8 mouse cellular contexts compared by ENCODE assay signal in the genomic region with DNA sequence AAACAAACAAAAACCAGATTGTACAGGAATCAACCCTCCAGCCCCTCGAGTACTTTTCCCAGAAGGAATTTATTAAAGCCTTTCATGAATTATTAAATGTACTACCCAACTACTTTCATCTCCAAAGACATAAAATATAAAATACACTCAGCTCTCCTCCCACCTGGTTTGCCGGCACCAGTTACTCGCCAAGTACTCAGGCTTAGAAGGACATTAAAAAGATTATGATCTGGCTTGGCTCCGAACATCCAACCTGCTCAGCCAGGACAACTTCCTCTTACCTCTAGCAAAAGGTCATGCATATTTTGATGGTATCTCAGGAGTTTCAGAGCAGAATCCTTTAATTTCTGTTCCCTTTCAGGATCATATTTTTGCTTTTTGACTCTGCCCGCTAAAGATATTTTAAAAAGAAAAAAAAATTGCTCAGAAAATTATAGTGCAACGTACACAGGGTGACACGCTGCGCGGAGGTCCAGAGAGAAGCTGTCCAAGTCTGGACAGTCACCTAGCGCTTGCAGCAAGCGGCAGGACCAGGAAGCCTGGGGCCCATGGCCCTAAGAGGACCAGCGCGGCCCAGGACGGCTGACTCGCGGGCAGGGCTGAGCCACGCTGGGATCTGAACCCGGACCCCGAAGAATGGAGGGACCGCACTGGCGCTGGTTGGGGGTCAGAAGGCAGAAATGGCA. TPM values are rescaled to one million over a fixed set of nuclear protein-coding genes. Genes with fewer than 3 reads are reported as not detected.
A peak's percentile ranks its signal among the peaks of the same experiment; 100 is the strongest.
DNase-seq lines count a peak whose midpoint lies in the region; ATAC-seq lines count a peak whose summit lies in the region.

No protein-coding gene starts in this region.

- H3K4me1 ChIP-seq in lung, embryonic 15.5 days: peaks cover 18% of the 10 kb centered on the region
- H3K4me1 ChIP-seq in limb, embryonic 10.5 days: peaks cover 17% of the 10 kb centered on the region
- 0 out of 2 replicates have a peak, but pooled peaks cover 2% of the 10 kb centered on the region for H3K4me1 ChIP-seq in neural tube, embryonic 14.5 days (ENCODE audit: control insufficient read depth, insufficient read depth, low read length)

- H3K9me3 ChIP-seq in lung, embryonic 15.5 days: no peaks in the 10 kb centered on the region
- H3K9me3 ChIP-seq in limb, embryonic 10.5 days (replicated peaks): no peaks in the 10 kb centered on the region
- no peaks in the 10 kb centered on the region for H3K9me3 ChIP-seq in neural tube, embryonic 14.5 days (ENCODE audit: control insufficient read depth, low read length)

- ATAC-seq in lung, embryonic 15.5 days (ENCODE audit: borderline replicate concordance, extremely low read depth, low FRiP score, low TSS enrichment): peak; percentile 78; the same call in 1 of the 2 replicates
- ATAC-seq in erythroblast, adult 5-6 weeks (replicated peaks; ENCODE audit: low FRiP score, poor library complexity, severe bottlenecking): peak; percentile 74
- ATAC-seq in neural tube, embryonic 14.5 days (ENCODE audit: low read depth): no peak; the same call in 1 of the 2 replicates

- H3K4me3 ChIP-seq in lung, embryonic 15.5 days: peak overlapping the region; percentile 72
- peak overlapping the region; percentile 65 for H3K4me3 ChIP-seq in limb, embryonic 10.5 days
- H3K4me3 ChIP-seq in neural tube, embryonic 14.5 days (ENCODE audit: low read depth, low read length): peak overlapping the region; percentile 48

- 3% methylated on average over 21 of the region's 21 CpGs for WGBS in lung, embryonic 15.5 days
- WGBS in limb, embryonic 10.5 days: 7% methylated on average over 21 of the region's 21 CpGs
- 7% methylated on average over 21 of the region's 21 CpGs for WGBS in neural tube, embryonic 14.5 days

- peak overlapping the region; percentile 82 for H3K4me2 ChIP-seq in lung, embryonic 15.5 days
- peak overlapping the region; percentile 84 for H3K4me2 ChIP-seq in neural tube, embryonic 14.5 days (ENCODE audit: low read depth, low read length)

- H3K36me3 ChIP-seq in lung, embryonic 15.5 days: no peaks in the 10 kb centered on the region
- H3K36me3 ChIP-seq in limb, embryonic 10.5 days: peaks cover 10% of the 10 kb centered on the region; the same call in 1 of the 2 replicates
- no peaks in the 10 kb centered on the region for H3K36me3 ChIP-seq in neural tube, embryonic 14.5 days (ENCODE audit: control insufficient read depth, insufficient read depth, low read length)

- H3K27ac ChIP-seq in lung, embryonic 15.5 days: peak overlapping the region; percentile 46; the same call in 1 of the 2 replicates
- peak overlapping the region; percentile 83 for H3K27ac ChIP-seq in limb, embryonic 10.5 days
- H3K27ac ChIP-seq in neural tube, embryonic 14.5 days (ENCODE audit: low read depth, low read length): no peak overlapping the region

- H3K27me3 ChIP-seq in lung, embryonic 15.5 days: no peaks in the 10 kb centered on the region
- H3K27me3 ChIP-seq in limb, embryonic 10.5 days (ENCODE audit: low read depth, poor library complexity, severe bottlenecking): no peaks in the 10 kb centered on the region
- H3K27me3 ChIP-seq in neural tube, embryonic 14.5 days (ENCODE audit: control insufficient read depth, insufficient read depth, low read length): no peaks in the 10 kb centered on the region

- no peak for DNase-seq in lung, postnatal 4 days
- DNase-seq in limb, embryonic 10.5 days (ENCODE audit: low spot score): no peak
- DNase-seq in cerebellum, adult 11 months: no peak
- DNase-seq in frontal cortex, adult 2 months (ENCODE audit: extremely low spot score in 1 of 2, low spot score in 1 of 2): no peak
- no peak for DNase-seq in layer of hippocampus, adult 9-11 months

- H3K9ac ChIP-seq in lung, embryonic 15.5 days: peak overlapping the region; percentile 69
- H3K9ac ChIP-seq in neural tube, embryonic 14.5 days (replicated peaks; ENCODE audit: low read depth, low read length): peak overlapping the region; percentile 48

RNA-seq across cellular contexts. Expression of gene Fanca, which starts 0.5 kb away (rescaled TPM):
- 29.0 and 30.0 TPM in 2 replicates for polyA plus RNA-seq in lung, embryonic 15.5 days (2015; fragmentation: Nextera tagmentation; extraction: Ambion mirVana)
- 2.3 and 16.5 TPM in 2 replicates for total RNA-seq in erythroblast, adult 5-6 weeks (2015; ENCODE audit: low replicate concordance)
- total RNA-seq in erythroblast, adult 5-6 weeks (2017; ENCODE audit: low replicate concordance): 11.1 and 22.0 TPM in 2 replicates
- 42.7 and 46.3 TPM in 2 replicates for polyA plus RNA-seq in limb, embryonic 10.5 days (2016; fragmentation: Nextera tagmentation; extraction: Ambion mirVana)
- 6.6 and 8.1 TPM in 2 replicates for polyA plus RNA-seq in neural tube, embryonic 14.5 days (2014; fragmentation: Nextera tagmentation; extraction: Ambion mirVana)
- polyA plus RNA-seq in frontal cortex, adult 2 months (2012; rRNA removed): 3.1 and 4.1 TPM in 2 replicates

RNA-seq across cellular contexts. Expression of gene Spire2, which starts 14.6 kb away (rescaled TPM):
- polyA plus RNA-seq in lung, embryonic 15.5 days (2015; fragmentation: Nextera tagmentation; extraction: Ambion mirVana): 1.3 and 1.4 TPM in 2 replicates
- total RNA-seq in erythroblast, adult 5-6 weeks (2015; ENCODE audit: low replicate concordance): not detected in 2 replicates
- total RNA-seq in erythroblast, adult 5-6 weeks (2017; ENCODE audit: low replicate concordance): 0.09 TPM in 1 of 2 replicates, not detected in the other
- polyA plus RNA-seq in limb, embryonic 10.5 days (2016; fragmentation: Nextera tagmentation; extraction: Ambion mirVana): 2.0 TPM in 2 replicates
- 34.9 and 36.9 TPM in 2 replicates for polyA plus RNA-seq in neural tube, embryonic 14.5 days (2014; fragmentation: Nextera tagmentation; extraction: Ambion mirVana)
- polyA plus RNA-seq in frontal cortex, adult 2 months (2012; rRNA removed): 17.4 and 20.8 TPM in 2 replicates

RNA-seq across cellular contexts. Expression of gene Tcf25, which starts 55.6 kb away (rescaled TPM):
- polyA plus RNA-seq in lung, embryonic 15.5 days (2015; fragmentation: Nextera tagmentation; extraction: Ambion mirVana): 143 and 162 TPM in 2 replicates
- total RNA-seq in erythroblast, adult 5-6 weeks (2015; ENCODE audit: low replicate concordance): 25.3 and 45.0 TPM in 2 replicates
- 19.5 and 29.4 TPM in 2 replicates for total RNA-seq in erythroblast, adult 5-6 weeks (2017; ENCODE audit: low replicate concordance)
- 116 and 138 TPM in 2 replicates for polyA plus RNA-seq in limb, embryonic 10.5 days (2016; fragmentation: Nextera tagmentation; extraction: Ambion mirVana)
- polyA plus RNA-seq in neural tube, embryonic 14.5 days (2014; fragmentation: Nextera tagmentation; extraction: Ambion mirVana): 379 and 405 TPM in 2 replicates
- 583 and 605 TPM in 2 replicates for polyA plus RNA-seq in frontal cortex, adult 2 months (2012; rRNA removed)
